Mouse (Mus musculus) CH12.LX (cell line): Measurements from ENCODE around the gene Sergef. TPM values are rescaled to one million over a fixed set of nuclear protein-coding genes. Genes with fewer than 3 reads are reported as not detected.

Experiments used
- DNase-seq: peaks from one replicate; pipeline ENCODE4 v3.0.0-alpha.2; 2013; ENCODE audit errors: extremely low read depth
- H3K27ac ChIP-seq: 2 replicates; pipeline ENCODE4 v1.5.1; 2012; ENCODE audit warnings: low read depth, mild to moderate bottlenecking, control low read depth, moderate library complexity; ENCODE audit not compliant: insufficient read depth
- H3K27me3 ChIP-seq: replicated peaks from 2 replicates; pipeline ENCODE3; 2012; ENCODE audit warnings: inconsistent platforms
- H3K36me3 ChIP-seq, 2 experiments: replicated peaks in 1 of 2; 2 replicates each; pipeline versions ENCODE3 to v1.6.1; 2012; ENCODE audit warnings: inconsistent platforms in 1 of 2, low read length in 1 of 2, mild to moderate bottlenecking in 1 of 2, mixed read lengths in 1 of 2, moderate library complexity in 1 of 2; ENCODE audit not compliant: control insufficient read depth in 1 of 2, insufficient read depth in 1 of 2
- H3K4me1 ChIP-seq, 2 experiments: 2 replicates each; pipeline ENCODE4 v1.6.1; 2012; ENCODE audit warnings: inconsistent platforms in 1 of 2, moderate library complexity in 1 of 2; ENCODE audit not compliant: insufficient read depth in 2 of 2, control insufficient read depth in 1 of 2
- H3K4me2 ChIP-seq: 2 replicates; pipeline ENCODE4 v1.6.1; 2012; ENCODE audit warnings: low read depth, mild to moderate bottlenecking, control low read depth; ENCODE audit not compliant: poor library complexity, insufficient read depth, severe bottlenecking
- H3K4me3 ChIP-seq, 3 experiments: fragments of 150-350 bp in 1 of 3; sonication (generic) in 1 of 3; replicated peaks in 1 of 3; 2 replicates each; pipeline versions ENCODE3 to v1.5.1; 2011 to 2012; ENCODE audit warnings: low read depth in 2 of 3, low read length in 2 of 3, mild to moderate bottlenecking in 2 of 3, moderate library complexity in 2 of 3, control low read depth in 1 of 3, improper control_type of control experiment in 1 of 3, inconsistent platforms in 1 of 3, mixed read lengths in 1 of 3; ENCODE audit not compliant: poor library complexity in 1 of 3
- H3K79me2 ChIP-seq: replicated peaks from 2 replicates; pipeline ENCODE4 v1.6.1; 2012; ENCODE audit warnings: mild to moderate bottlenecking, moderate library complexity; ENCODE audit not compliant: control insufficient read depth, poor library complexity, insufficient read depth, severe bottlenecking; ENCODE audit errors: extremely low read depth
- H3K9ac ChIP-seq: 2 replicates; pipeline ENCODE4 v1.6.1; 2012; ENCODE audit warnings: low read depth, mild to moderate bottlenecking, control low read depth, moderate library complexity; ENCODE audit not compliant: insufficient read depth
- H3K9me3 ChIP-seq: replicated peaks from 2 replicates; pipeline ENCODE3; 2012; ENCODE audit warnings: low read length, inconsistent platforms, mixed read lengths
- ELF1 ChIP-seq: IDR thresholded peaks from 2 replicates; pipeline ENCODE4 v1.6.1; 2014; ENCODE audit warnings: low read depth, mild to moderate bottlenecking, inconsistent platforms, low read length, improper control_type of control experiment
- GABPA ChIP-seq: IDR thresholded peaks from 2 replicates; pipeline ENCODE4 v1.6.1; 2012; ENCODE audit warnings: low read depth, low read length, improper control_type of control experiment, inconsistent platforms; ENCODE audit not compliant: insufficient replicate concordance
- IRF4 ChIP-seq: IDR thresholded peaks from 2 replicates; pipeline ENCODE4 v1.6.1; 2014; ENCODE audit warnings: low read depth, mild to moderate bottlenecking, inconsistent platforms, low read length, improper control_type of control experiment
- MAFK ChIP-seq: IDR thresholded peaks from 2 replicates; pipeline ENCODE4 v1.6.1; 2011; ENCODE audit warnings: low read length, improper control_type of control experiment; ENCODE audit not compliant: insufficient replicate concordance
- MAX ChIP-seq: IDR thresholded peaks from 2 replicates; pipeline ENCODE4 v1.6.1; 2011; ENCODE audit warnings: low read length, improper control_type of control experiment
- MXI1 ChIP-seq: IDR thresholded peaks from 2 replicates; pipeline ENCODE4 v1.6.1; 2011; ENCODE audit warnings: mild to moderate bottlenecking, low read depth, low read length, improper control_type of control experiment
- NRF1 ChIP-seq: IDR thresholded peaks from 2 replicates; pipeline ENCODE4 v1.6.1; 2014; ENCODE audit warnings: low read depth, mild to moderate bottlenecking, inconsistent platforms, low read length, improper control_type of control experiment, moderate library complexity
- RAD21 ChIP-seq: IDR thresholded peaks from 2 replicates; pipeline ENCODE4 v1.6.1; 2011; ENCODE audit warnings: low read depth, mild to moderate bottlenecking, low read length, improper control_type of control experiment, moderate library complexity
- SIN3A ChIP-seq: IDR thresholded peaks from 2 replicates; pipeline ENCODE4 v1.6.1; 2012; ENCODE audit warnings: low read length, improper control_type of control experiment, inconsistent platforms
- TBP ChIP-seq: conservative IDR thresholded peaks from 2 replicates; pipeline ENCODE4 v1.6.1; 2011; ENCODE audit warnings: low read depth, low read length, improper control_type of control experiment
- USF1 ChIP-seq: IDR thresholded peaks from 2 replicates; pipeline ENCODE4 v1.6.1; 2014; ENCODE audit warnings: low read depth, mild to moderate bottlenecking, inconsistent platforms, low read length, improper control_type of control experiment
- dilution Hi-C: fragments of 300-500 bp; cut with MboI; formaldehyde crosslinking; loops from 2 replicates; pipeline ENCODE4 v1.14.3; 2020; ENCODE audit warnings: low sequenced_read_pairs; ENCODE audit not compliant: extremely low pct_unique_long_range_greater_than_20kb, extremely low pct_ligation_motif_present
- in situ Hi-C: fragments of 300-500 bp; cut with MboI; formaldehyde crosslinking; loops from 3 replicates; pipeline ENCODE4 v1.14.3; 2019; ENCODE audit warnings: low sequenced_read_pairs, low pct_ligation_motif_present, low pct_unique_long_range_greater_than_20kb, mixed read lengths
- polyA plus RNA-seq: library from polyadenylated mRNA; unstranded; fragments of >175 nt; gene quantifications from 2 replicates; pipeline ENCODE4 v1.2.1, GENCODE M21; 2012; ENCODE audit warnings: low read depth; ENCODE audit not compliant: insufficient read length
- total RNA-seq, 2 experiments: library from RNA; depleted of rRNA; stranded (reverse); fragments of 300-350 nt in 1 of 2; fragments of >200 nt in 1 of 2; gene quantifications; 2 replicates each; pipeline ENCODE4 v1.2.3; 2012 to 2014

Sergef gene
- total and polyA plus RNA-seq, 3 experiments, result 13.0 to 18.0 (median 14.1) TPM

GRCm38 (mm10) chr7:46640062-46640461, 455 bp upstream of the Sergef start:
- dilution Hi-C loops (no loop called here), in situ Hi-C loops (no loop called here)
- TF ChIP-seq ELF1 (no peak), MAFK (no peak), RAD21 (no peak), NRF1 (no peak), MAX (no peak), TBP (no peak), USF1 (no peak), GABPA (no peak)

GRCm38 (mm10) chr7:46638889-46639691, 517 bp downstream of the Sergef start:
- Histone ChIP-seq H3K27me3 (peaks cover 9% of the 10 kb centered on the region), H3K4me2 (peak overlapping the region; percentile 48), H3K9ac (peak overlapping the region; percentile 64), H3K36me3 (peaks cover 0 to 27% of the 10 kb centered on the region in 2 experiments), H3K79me2 (no peaks in the 10 kb centered on the region), H3K4me1 (peaks cover 0 to 26% of the 10 kb centered on the region in 2 experiments; a peak in 3 of 4 replicates), H3K4me3 (peak overlapping the region; percentile 79 to 95 (median 86)), H3K9me3 (no peaks in the 10 kb centered on the region), H3K27ac (no peak overlapping the region)
- dilution Hi-C loops (no loop called here), in situ Hi-C loops (no loop called here)
- TF ChIP-seq MXI1 (peak; percentile 53; the same call in 1 of the 2 replicates), SIN3A (peak; percentile 74), IRF4 (no peak)
- DNase-seq, result no peak

More at GRCm38 (mm10) chr7:46640062-46640461, 455 bp upstream of the Sergef start:
- H3K27ac ChIP-seq, result no peak overlapping the region
- H3K4me2 ChIP-seq, result peak overlapping the region; percentile 95; the same call in 1 of the 2 replicates
- DNase-seq, result no peak
- peak overlapping the region; percentile 38 to 95 (median 86) for H3K4me3 ChIP-seq
- peaks cover 0 to 23% of the 10 kb centered on the region in 2 experiments; a peak in 2 of 4 replicates for H3K4me1 ChIP-seq
- H3K27me3 ChIP-seq, result peaks cover 11% of the 10 kb centered on the region
- no peaks in the 10 kb centered on the region for H3K79me2 ChIP-seq
- no peaks in the 10 kb centered on the region for H3K9me3 ChIP-seq
- H3K36me3 ChIP-seq, result peaks cover 0 to 19% of the 10 kb centered on the region in 2 experiments
- 0 out of 2 replicates have a peak overlapping the region, but pooled peaks have one; percentile 34 for H3K9ac ChIP-seq
